Mouse (Mus musculus): ENCODE measurements around the gene Ddx5. TPM values are rescaled to one million over a fixed set of nuclear protein-coding genes. Genes with fewer than 3 reads are reported as not detected.
"Not testable (repeated sequence)": the region's sequence is repeated elsewhere in the genome, so short reads cannot be mapped to it uniquely, and the experiment has no call there.

Ddx5 gene
- polyA plus RNA-seq, 1 experiment from 2014 or later: 386 TPM

- Histone ChIP-seq H3K4me2 (no peak within 1 kb of the TSS), H3K27me3 (no peaks in the 10 kb centered on the region), H3K36me3 (no peaks in the 10 kb centered on the region), H3K9ac (no peak within 1 kb of the TSS), H3K27ac (replicated peaks) (no peak within 1 kb of the TSS), H3K9me3 (no peaks in the 10 kb centered on the region), H3K4me3 (no peak within 1 kb of the TSS), H3K4me1 (replicated peaks) (no peaks in the 10 kb centered on the region)
- 92% methylated on average over 17 of the region's 17 CpGs for WGBS
- no peak for ATAC-seq (ENCODE audit: low read depth)
Observed at GRCm38 (mm10) chr11:106751039-106752018, 37.7 kb downstream of the Ddx5 start, which contains the start of gene Milr1. Milr1 (plus strand) TSS chr11:106751226.

- 88% methylated on average over 13 of the region's 13 CpGs for WGBS
- H3K36me3 ChIP-seq: no peaks in the 10 kb centered on the region
- H3K27ac ChIP-seq (replicated peaks): no peak within 1 kb of the TSS
- no peak within 1 kb of the TSS for H3K9ac ChIP-seq
- H3K9me3 ChIP-seq: no peaks in the 10 kb centered on the region
- no peaks in the 10 kb centered on the region for H3K27me3 ChIP-seq
- no peak for ATAC-seq (ENCODE audit: low read depth)
- no peak within 1 kb of the TSS for H3K4me2 ChIP-seq
- no peak within 1 kb of the TSS for H3K4me3 ChIP-seq
- H3K4me1 ChIP-seq (replicated peaks): no peaks in the 10 kb centered on the region
Observed at GRCm38 (mm10) chr11:106750121-106750751, 38.7 kb downstream of the Ddx5 start, which contains the start of gene Pecam1. Pecam1 (minus strand) TSS chr11:106750628.

GRCm38 (mm10) chr11:106749557-106750120 is 39.3 kb downstream of the Ddx5 start:
- 95% methylated on average over 7 of the region's 7 CpGs for WGBS
- not testable (repeated sequence) for ATAC-seq (ENCODE audit: low read depth)

GRCm38 (mm10) chr11:106744949-106745348 is 44.0 kb downstream of the Ddx5 start:
- Histone ChIP-seq H3K9me3 (no peaks in the 10 kb centered on the region), H3K4me3 (no peak overlapping the region), H3K4me2 (no peak overlapping the region), H3K27ac (replicated peaks) (no peak overlapping the region), H3K4me1 (replicated peaks) (peaks cover 4% of the 10 kb centered on the region), H3K27me3 (peaks cover 4% of the 10 kb centered on the region; the same call in 1 of the 2 replicates), H3K9ac (no peak overlapping the region), H3K36me3 (no peaks in the 10 kb centered on the region)
- 93% methylated on average over 5 of the region's 5 CpGs for WGBS
- no peak for ATAC-seq (ENCODE audit: low read depth)

More at GRCm38 (mm10) chr11:106749557-106750120, 39.3 kb downstream of the Ddx5 start:
- not testable (repeated sequence) for H3K36me3 ChIP-seq; H3K4me1 ChIP-seq (replicated peaks); H3K4me2 ChIP-seq; H3K27ac ChIP-seq (replicated peaks); H3K9me3 ChIP-seq; H3K27me3 ChIP-seq; H3K4me3 ChIP-seq; H3K9ac ChIP-seq

- no peaks in the 10 kb centered on the region for H3K36me3 ChIP-seq
- WGBS: 48% methylated on average over 6 of the region's 6 CpGs
- H3K9ac ChIP-seq: no peak overlapping the region
- no peak overlapping the region for H3K4me2 ChIP-seq
- H3K4me3 ChIP-seq: no peak overlapping the region
- H3K4me1 ChIP-seq (replicated peaks): peaks cover 6% of the 10 kb centered on the region
- no peak for ATAC-seq (ENCODE audit: low read depth)
- no peak overlapping the region for H3K27ac ChIP-seq (replicated peaks)
- H3K9me3 ChIP-seq: no peaks in the 10 kb centered on the region
- peaks cover 7% of the 10 kb centered on the region for H3K27me3 ChIP-seq
Observed at GRCm38 (mm10) chr11:106742388-106742841, 46.6 kb downstream of the Ddx5 start.

- no peak overlapping the region for H3K4me2 ChIP-seq
- no peak for ATAC-seq (ENCODE audit: low read depth)
- peaks cover 7% of the 10 kb centered on the region for H3K27me3 ChIP-seq
- H3K9me3 ChIP-seq: no peaks in the 10 kb centered on the region
- no peak overlapping the region for H3K9ac ChIP-seq
- no peak overlapping the region for H3K27ac ChIP-seq (replicated peaks)
- H3K4me1 ChIP-seq (replicated peaks): peaks cover 12% of the 10 kb centered on the region
- WGBS: 91% methylated on average over 3 of the region's 3 CpGs
- H3K36me3 ChIP-seq: no peaks in the 10 kb centered on the region
- H3K4me3 ChIP-seq: no peak overlapping the region
Observed at GRCm38 (mm10) chr11:106741826-106742225, 47.2 kb downstream of the Ddx5 start.

- Histone ChIP-seq H3K9ac (no peak overlapping the region), H3K4me1 (replicated peaks) (peaks cover 17% of the 10 kb centered on the region), H3K27ac (replicated peaks) (no peak overlapping the region), H3K4me2 (no peak overlapping the region), H3K4me3 (no peak overlapping the region), H3K9me3 (no peaks in the 10 kb centered on the region), H3K27me3 (peaks cover 7% of the 10 kb centered on the region), H3K36me3 (no peaks in the 10 kb centered on the region)
- ATAC-seq (ENCODE audit: low read depth): no peak
- WGBS: 32% methylated on average over 6 of the region's 6 CpGs
Observed at GRCm38 (mm10) chr11:106741232-106741631, 47.8 kb downstream of the Ddx5 start.

GRCm38 (mm10) chr11:106740724-106741123 is 48.3 kb downstream of the Ddx5 start:
- H3K4me1 ChIP-seq (replicated peaks): peaks cover 17% of the 10 kb centered on the region
- H3K9me3 ChIP-seq; H3K36me3 ChIP-seq; H3K9ac ChIP-seq; H3K27ac ChIP-seq (replicated peaks); H3K27me3 ChIP-seq; H3K4me2 ChIP-seq; H3K4me3 ChIP-seq; ATAC-seq (ENCODE audit: low read depth): not testable (repeated sequence)
- 84% methylated on average over 8 of the region's 8 CpGs for WGBS

GRCm38 (mm10) chr11:106739116-106739515 is 49.9 kb downstream of the Ddx5 start:
- no peak overlapping the region for H3K27ac ChIP-seq (replicated peaks)
- H3K4me3 ChIP-seq: no peak overlapping the region
- 96% methylated on average over 2 of the region's 2 CpGs for WGBS
- no peak overlapping the region for H3K9ac ChIP-seq
- H3K4me2 ChIP-seq: no peak overlapping the region
- H3K27me3 ChIP-seq: peaks cover 7% of the 10 kb centered on the region
- peaks cover 17% of the 10 kb centered on the region for H3K4me1 ChIP-seq (replicated peaks)
- H3K36me3 ChIP-seq: no peaks in the 10 kb centered on the region
- ATAC-seq (ENCODE audit: low read depth): no peak
- H3K9me3 ChIP-seq: no peaks in the 10 kb centered on the region

GRCm38 (mm10) chr11:106737178-106737621 is 51.8 kb downstream of the Ddx5 start:
- Histone ChIP-seq H3K9me3 (no peaks in the 10 kb centered on the region), H3K27me3 (peaks cover 7% of the 10 kb centered on the region), H3K4me2 (peak overlapping the region; percentile 26), H3K36me3 (no peaks in the 10 kb centered on the region), H3K4me1 (replicated peaks) (peaks cover 17% of the 10 kb centered on the region), H3K27ac (replicated peaks) (peak overlapping the region; percentile 72), H3K9ac (peak overlapping the region; percentile 48), H3K4me3 (no peak overlapping the region)
- peak; percentile 60 for ATAC-seq (ENCODE audit: low read depth)
- whole genome bisulfite sequencing: 10% methylated on average over 12 of the region's 12 CpGs

- no peak for ATAC-seq (ENCODE audit: low read depth)
- H3K27ac ChIP-seq (replicated peaks): peak overlapping the region; percentile 72
- peak overlapping the region; percentile 48; the same call in 1 of the 2 replicates for H3K9ac ChIP-seq
- H3K27me3 ChIP-seq: peaks cover 7% of the 10 kb centered on the region
- no peaks in the 10 kb centered on the region for H3K9me3 ChIP-seq
- 56% methylated on average over 3 of the region's 3 CpGs for WGBS
- H3K36me3 ChIP-seq: no peaks in the 10 kb centered on the region
- no peak overlapping the region for H3K4me3 ChIP-seq
- no peak overlapping the region for H3K4me2 ChIP-seq
- H3K4me1 ChIP-seq (replicated peaks): peaks cover 17% of the 10 kb centered on the region
Observed at GRCm38 (mm10) chr11:106736614-106737013, 52.4 kb downstream of the Ddx5 start.

GRCm38 (mm10) chr11:106730714-106731113 is 58.3 kb downstream of the Ddx5 start:
- H3K36me3 ChIP-seq: no peaks in the 10 kb centered on the region
- peaks cover 15% of the 10 kb centered on the region for H3K4me1 ChIP-seq (replicated peaks)
- peak overlapping the region; percentile 54; the same call in 1 of the 2 replicates for H3K27ac ChIP-seq (replicated peaks)
- H3K4me2 ChIP-seq: no peak overlapping the region
- no peaks in the 10 kb centered on the region for H3K27me3 ChIP-seq
- ATAC-seq (ENCODE audit: low read depth): no peak
- no peak overlapping the region for H3K4me3 ChIP-seq
- H3K9ac ChIP-seq: no peak overlapping the region
- WGBS: 63% methylated on average over 4 of the region's 4 CpGs
- H3K9me3 ChIP-seq: no peaks in the 10 kb centered on the region
